Mouse (Mus musculus) small intestine, adult 2 months (tissue): ENCODE data around the gene Zbtb9.

Source experiments
- CTCF ChIP-seq: fragments of 200-500 bp; IDR thresholded peaks from 2 replicates; pipeline ENCODE4 v1.5.1; 2012; ENCODE audit warnings: low read depth, mild to moderate bottlenecking, control low read depth, inconsistent platforms, low read length, moderate library complexity, mixed read lengths; ENCODE audit not compliant: insufficient replicate concordance, insufficient read length; ENCODE audit errors: extremely low read depth
- POLR2A ChIP-seq: fragments of 200-500 bp; IDR thresholded peaks from 2 replicates; pipeline ENCODE4 v1.6.1; 2012; ENCODE audit warnings: low read depth, mild to moderate bottlenecking, control low read depth, inconsistent platforms, low read length, moderate library complexity

- no peak for TF ChIP-seq CTCF
- peak; percentile 29; the same call in 1 of the 2 replicates for TF ChIP-seq POLR2A
These were observed 78.5 kb downstream of the Zbtb9 start for GRCm38 (mm10) chr17:27051514-27051913.
